Mouse (Mus musculus): ENCODE measurements at regions not wholly inside any gene's neighbourhood (a gene's known extent, or its start where the extent isn't known, plus 50 kb on each side); places are given as distances from the start of the nearest gene placed in this dataset.

GRCm38 (mm10) chr7:58151713-58152112 lies 504.3 kb upstream of the Atp10a start:
- Histone ChIP-seq H3K9me3 (replicated peaks; ENCODE audit: low read length) (peaks cover 56% of the 10 kb centered on the region), H3K27me3 (replicated peaks) (no peaks in the 10 kb centered on the region), H3K4me1 (ENCODE audit: control insufficient read depth in 1 of 2, insufficient read depth in 2 of 2) (no peaks in the 10 kb centered on the region), H3K4me3 (replicated peaks in 1 of 3; ENCODE audit: low read depth in 2 of 3, low read length in 2 of 3, poor library complexity in 1 of 3) (no peak overlapping the region), H3K27ac (ENCODE audit: insufficient read depth, low read depth) (no peak overlapping the region), H3K36me3 (replicated peaks in 1 of 2; ENCODE audit: control insufficient read depth in 1 of 2, insufficient read depth in 1 of 2, low read length in 1 of 2) (no peaks in the 10 kb centered on the region), H3K79me2 (replicated peaks; ENCODE audit: control insufficient read depth, extremely low read depth, insufficient read depth, poor library complexity, severe bottlenecking) (no peaks in the 10 kb centered on the region), H3K4me2 (ENCODE audit: insufficient read depth, low read depth, poor library complexity, severe bottlenecking) (no peak overlapping the region), H3K9ac (ENCODE audit: insufficient read depth, low read depth) (no peak overlapping the region)
- TF ChIP-seq NRF1 (IDR thresholded peaks at IDR 0.05; ENCODE audit: low read depth, low read length), result no peak
- no peak for TF ChIP-seq PAX5 (IDR thresholded peaks at IDR 0.05; ENCODE audit: low read length)
- TF ChIP-seq NELFE (IDR thresholded peaks at IDR 0.05; ENCODE audit: low read depth, low read length), result no peak
- no peak for TF ChIP-seq TCF12 (IDR thresholded peaks at IDR 0.05; ENCODE audit: low read depth, low read length)
- TF ChIP-seq ZMIZ1 (IDR thresholded peaks at IDR 0.05; ENCODE audit: low read depth, low read length), result no peak
- in situ Hi-C loops (cut with MboI; ENCODE audit: low pct_ligation_motif_present, low pct_unique_long_range_greater_than_20kb, low sequenced_read_pairs) (no loop called here), dilution Hi-C loops (cut with MboI; ENCODE audit: extremely low pct_ligation_motif_present, extremely low pct_unique_long_range_greater_than_20kb, low sequenced_read_pairs) (no loop called here)
- DNase-seq (ENCODE audit: extremely low read depth), result no peak

GRCm38 (mm10) chr7:58184913-58185312 lies 471.1 kb upstream of the Atp10a start:
- Histone ChIP-seq H3K27ac (ENCODE audit: insufficient read depth, low read depth) (no peak overlapping the region), H3K36me3 (replicated peaks in 1 of 2; ENCODE audit: control insufficient read depth in 1 of 2, insufficient read depth in 1 of 2, low read length in 1 of 2) (no peaks in the 10 kb centered on the region), H3K9ac (ENCODE audit: insufficient read depth, low read depth) (no peak overlapping the region), H3K4me3 (replicated peaks in 1 of 3; ENCODE audit: low read depth in 2 of 3, low read length in 2 of 3, poor library complexity in 1 of 3) (no peak overlapping the region), H3K4me2 (ENCODE audit: insufficient read depth, low read depth, poor library complexity, severe bottlenecking) (no peak overlapping the region), H3K27me3 (replicated peaks) (no peaks in the 10 kb centered on the region), H3K4me1 (ENCODE audit: control insufficient read depth in 1 of 2, insufficient read depth in 2 of 2) (no peaks in the 10 kb centered on the region), H3K9me3 (replicated peaks; ENCODE audit: low read length) (peaks cover 30% of the 10 kb centered on the region), H3K79me2 (replicated peaks; ENCODE audit: control insufficient read depth, extremely low read depth, insufficient read depth, poor library complexity, severe bottlenecking) (no peaks in the 10 kb centered on the region)
- no peak for DNase-seq (ENCODE audit: extremely low read depth)
- dilution Hi-C loops (cut with MboI; ENCODE audit: extremely low pct_ligation_motif_present, extremely low pct_unique_long_range_greater_than_20kb, low sequenced_read_pairs) (no loop called here), in situ Hi-C loops (cut with MboI; ENCODE audit: low pct_ligation_motif_present, low pct_unique_long_range_greater_than_20kb, low sequenced_read_pairs) (no loop called here)
- TF ChIP-seq EP300 (IDR thresholded peaks at IDR 0.05; ENCODE audit: low read length) (no peak), TBP (conservative IDR thresholded peaks at IDR 0.05; ENCODE audit: low read depth, low read length) (no peak), TCF12 (IDR thresholded peaks at IDR 0.05; ENCODE audit: low read depth, low read length) (no peak), RCOR1 (conservative IDR thresholded peaks at IDR 0.05; ENCODE audit: low read depth, low read length) (no peak), JUN (IDR thresholded peaks at IDR 0.05; ENCODE audit: insufficient read depth, low read depth, low read length) (no peak), HCFC1 (IDR thresholded peaks at IDR 0.05; ENCODE audit: low read depth, low read length) (no peak), NRF1 (IDR thresholded peaks at IDR 0.05; ENCODE audit: low read depth, low read length) (no peak), SMC3 (IDR thresholded peaks at IDR 0.05; ENCODE audit: low read depth, low read length) (no peak), JUND (conservative IDR thresholded peaks at IDR 0.05; ENCODE audit: low read depth, low read length) (no peak), NELFE (IDR thresholded peaks at IDR 0.05; ENCODE audit: low read depth, low read length) (no peak)

- no peak overlapping the region for H3K27ac ChIP-seq (ENCODE audit: insufficient read depth, low read depth)
- H3K4me1 ChIP-seq (ENCODE audit: control insufficient read depth in 1 of 2, insufficient read depth in 2 of 2), result no peaks in the 10 kb centered on the region
- no peaks in the 10 kb centered on the region for H3K36me3 ChIP-seq (replicated peaks in 1 of 2; ENCODE audit: control insufficient read depth in 1 of 2, insufficient read depth in 1 of 2, low read length in 1 of 2)
- no peaks in the 10 kb centered on the region for H3K79me2 ChIP-seq (replicated peaks; ENCODE audit: control insufficient read depth, extremely low read depth, insufficient read depth, poor library complexity, severe bottlenecking)
- H3K27me3 ChIP-seq (replicated peaks), result no peaks in the 10 kb centered on the region
- no peak overlapping the region for H3K4me3 ChIP-seq (replicated peaks in 1 of 3; ENCODE audit: low read depth in 2 of 3, low read length in 2 of 3, poor library complexity in 1 of 3)
- in situ Hi-C loops (cut with MboI; ENCODE audit: low pct_ligation_motif_present, low pct_unique_long_range_greater_than_20kb, low sequenced_read_pairs), result no loop called here
- no peak overlapping the region for H3K4me2 ChIP-seq (ENCODE audit: insufficient read depth, low read depth, poor library complexity, severe bottlenecking)
- no peak for DNase-seq (ENCODE audit: extremely low read depth)
- no peak overlapping the region for H3K9ac ChIP-seq (ENCODE audit: insufficient read depth, low read depth)
- peaks cover 48% of the 10 kb centered on the region for H3K9me3 ChIP-seq (replicated peaks; ENCODE audit: low read length)
- TF ChIP-seq ZMIZ1 (IDR thresholded peaks at IDR 0.05; ENCODE audit: low read depth, low read length) (no peak), CHD1 (IDR thresholded peaks at IDR 0.05; ENCODE audit: low read depth, low read length) (no peak), UBTF (IDR thresholded peaks at IDR 0.05; ENCODE audit: low read depth, low read length) (no peak), ETS1 (conservative IDR thresholded peaks at IDR 0.05; ENCODE audit: low read depth, low read length) (no peak), BHLHE40 (IDR thresholded peaks at IDR 0.05; ENCODE audit: low read depth, low read length) (no peak), KAT2A (IDR thresholded peaks at IDR 0.05; ENCODE audit: insufficient replicate concordance, low read length) (no peak), NRF1 (IDR thresholded peaks at IDR 0.05; ENCODE audit: low read depth, low read length) (no peak), JUN (IDR thresholded peaks at IDR 0.05; ENCODE audit: insufficient read depth, low read depth, low read length) (no peak), SMC3 (IDR thresholded peaks at IDR 0.05; ENCODE audit: low read depth, low read length) (no peak), ZNF384 (IDR thresholded peaks at IDR 0.05; ENCODE audit: low read depth, low read length) (no peak), MAFK (IDR thresholded peaks at IDR 0.05; ENCODE audit: insufficient replicate concordance, low read length) (no peak), SIN3A (IDR thresholded peaks at IDR 0.05; ENCODE audit: low read length) (no peak), MAX (IDR thresholded peaks at IDR 0.05; ENCODE audit: low read length) (no peak), USF2 (conservative IDR thresholded peaks at IDR 0.05; ENCODE audit: low read depth, low read length) (no peak), USF1 (IDR thresholded peaks at IDR 0.05; ENCODE audit: low read depth, low read length) (no peak), ZKSCAN1 (IDR thresholded peaks at IDR 0.05; ENCODE audit: borderline replicate concordance, low read depth, low read length) (no peak), TCF12 (IDR thresholded peaks at IDR 0.05; ENCODE audit: low read depth, low read length) (no peak)
- dilution Hi-C loops (cut with MboI; ENCODE audit: extremely low pct_ligation_motif_present, extremely low pct_unique_long_range_greater_than_20kb, low sequenced_read_pairs), result no loop called here
Observed at GRCm38 (mm10) chr7:58217726-58218125, 438.2 kb upstream of the Atp10a start.
